Mouse (Mus musculus) embryonic facial prominence, embryonic 12.5 days (tissue): Measurements from ENCODE around the gene Ptpn6. TPM values are rescaled to one million over a fixed set of nuclear protein-coding genes. Genes with fewer than 3 reads are reported as not detected.
A peak's percentile ranks its signal among the peaks of the same experiment; 100 is the strongest.

ENCODE experiments used
- ATAC-seq: fragments of 200-750 bp; cut with Nextera tagmentation; 2 replicates; pipeline ENCODE4 v1.8.0; 2017; ENCODE audit not compliant: insufficient number of reproducible peaks, insufficient read depth, low FRiP score, low TSS enrichment
- H3K27ac ChIP-seq: fragments of 300-500 bp; sonication (generic); 2 replicates; pipeline ENCODE4 v1.5.1; 2016; ENCODE audit warnings: mild to moderate bottlenecking
- H3K27me3 ChIP-seq: fragments of 300-500 bp; sonication (generic); 2 replicates; pipeline ENCODE4 v1.6.1; 2016; ENCODE audit warnings: mild to moderate bottlenecking, moderate library complexity
- H3K36me3 ChIP-seq: fragments of 300-500 bp; sonication (generic); 2 replicates; pipeline ENCODE4 v1.6.1; 2016; ENCODE audit warnings: mild to moderate bottlenecking
- H3K4me1 ChIP-seq: fragments of 300-500 bp; sonication (generic); 2 replicates; pipeline ENCODE4 v1.6.1; 2016
- H3K4me2 ChIP-seq: fragments of 300-500 bp; sonication (generic); replicated peaks from 2 replicates; pipeline ENCODE4 v1.6.1; 2016; ENCODE audit warnings: mild to moderate bottlenecking, moderate library complexity
- H3K4me3 ChIP-seq: fragments of 300-500 bp; sonication (generic); 2 replicates; pipeline ENCODE4 v1.5.1; 2016; ENCODE audit warnings: mild to moderate bottlenecking
- H3K9ac ChIP-seq: fragments of 300-500 bp; sonication (generic); 2 replicates; pipeline ENCODE4 v1.6.1; 2016; ENCODE audit warnings: mild to moderate bottlenecking, moderate library complexity
- H3K9me3 ChIP-seq: fragments of 300-500 bp; sonication (generic); 2 replicates; pipeline ENCODE4 v1.6.1; 2016; ENCODE audit warnings: mild to moderate bottlenecking, moderate library complexity
- WGBS: fragments of 180-500 bp; shearing (Covaris S2); methylation state at CpG from one replicate; pipeline ENCODE4 v1.1.7; 2016; 5-methylcytosine and 5-hydroxymethylcytosine counted together
- polyA plus RNA-seq: library from polyadenylated mRNA; unstranded; fragments of >200 nt; fragmentation: Nextera tagmentation; extraction: Ambion mirVana; gene quantifications from 2 replicates; pipeline ENCODE4 v1.2.1, GENCODE M21; 2016

The Ptpn6 gene
- polyA plus RNA-seq, result 6.7 TPM in 2 replicates

- Histone ChIP-seq H3K27me3 (no peaks in the 10 kb centered on the region), H3K4me1 (peaks cover 22% of the 10 kb centered on the region), H3K9me3 (no peaks in the 10 kb centered on the region), H3K9ac (peak within 1 kb of the TSS; percentile 27; the same call in 1 of the 2 replicates), H3K4me2 (peak within 1 kb of the TSS; percentile 77), H3K27ac (peak within 1 kb of the TSS; percentile 100), H3K36me3 (peaks cover 17% of the 10 kb centered on the region), H3K4me3 (no peak within 1 kb of the TSS)
- 24% methylated on average over 15 of the region's 15 CpGs for WGBS
- peak; percentile 16 for ATAC-seq
These were observed at the start of gene Ptpn6 for GRCm38 (mm10) chr6:124738511-124739023. TSS of gene Ptpn6 (minus strand) at chr6:124738714.

GRCm38 (mm10) chr6:124787722-124788121, 49.2 kb upstream of the Ptpn6 start:
- H3K4me2 ChIP-seq, result no peak overlapping the region
- no peaks in the 10 kb centered on the region for H3K27me3 ChIP-seq
- H3K9me3 ChIP-seq, result no peaks in the 10 kb centered on the region
- peaks cover 5% of the 10 kb centered on the region; the same call in 1 of the 2 replicates for H3K4me1 ChIP-seq
- ATAC-seq, result no peak
- no peak overlapping the region for H3K4me3 ChIP-seq
- H3K27ac ChIP-seq, result no peak overlapping the region
- 77% methylated on average over 10 of the region's 10 CpGs for WGBS
- H3K36me3 ChIP-seq, result no peaks in the 10 kb centered on the region
- H3K9ac ChIP-seq, result no peak overlapping the region

- whole genome bisulfite sequencing, result 54% methylated on average over 8 of the region's 8 CpGs
- Histone ChIP-seq H3K27me3 (no peaks in the 10 kb centered on the region), H3K9ac (no peak overlapping the region), H3K36me3 (no peaks in the 10 kb centered on the region), H3K4me3 (no peak overlapping the region), H3K4me2 (no peak overlapping the region), H3K4me1 (peaks cover 10% of the 10 kb centered on the region; the same call in 1 of the 2 replicates), H3K27ac (no peak overlapping the region), H3K9me3 (no peaks in the 10 kb centered on the region)
- ATAC-seq, result no peak
These were observed 48.4 kb upstream of the Ptpn6 start for GRCm38 (mm10) chr6:124786756-124787420.

DNA sequence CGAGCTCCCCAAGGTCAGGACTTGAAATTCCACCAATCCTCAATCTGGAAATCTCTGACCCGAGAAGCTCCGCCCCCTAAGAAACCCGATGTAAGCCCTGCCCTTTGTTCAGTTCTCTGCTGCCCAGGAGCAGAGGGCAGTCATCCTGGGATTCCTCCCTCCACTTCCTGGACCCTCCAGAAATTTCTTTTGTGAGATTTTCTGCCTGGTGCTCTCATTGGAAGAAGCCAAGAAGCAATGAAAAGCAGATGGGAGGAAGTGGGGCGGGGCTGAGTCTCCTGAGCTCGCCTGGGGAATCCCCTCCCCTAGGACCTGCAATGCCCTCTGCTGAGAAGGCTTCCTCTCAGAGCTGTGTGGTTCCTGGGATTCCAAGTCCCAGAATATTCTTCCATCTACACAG, 43.9 kb upstream of the Ptpn6 start:
- H3K4me3 ChIP-seq, result no peak overlapping the region
- H3K4me1 ChIP-seq, result peaks cover 11% of the 10 kb centered on the region; the same call in 1 of the 2 replicates
- H3K27me3 ChIP-seq, result peaks cover 5% of the 10 kb centered on the region
- no peaks in the 10 kb centered on the region for H3K9me3 ChIP-seq
- no peak overlapping the region for H3K9ac ChIP-seq
- 15% methylated on average over 6 of the region's 6 CpGs for WGBS
- H3K36me3 ChIP-seq, result no peaks in the 10 kb centered on the region
- ATAC-seq, result no peak
- H3K4me2 ChIP-seq, result peak overlapping the region; percentile 28
- no peak overlapping the region for H3K27ac ChIP-seq

DNA sequence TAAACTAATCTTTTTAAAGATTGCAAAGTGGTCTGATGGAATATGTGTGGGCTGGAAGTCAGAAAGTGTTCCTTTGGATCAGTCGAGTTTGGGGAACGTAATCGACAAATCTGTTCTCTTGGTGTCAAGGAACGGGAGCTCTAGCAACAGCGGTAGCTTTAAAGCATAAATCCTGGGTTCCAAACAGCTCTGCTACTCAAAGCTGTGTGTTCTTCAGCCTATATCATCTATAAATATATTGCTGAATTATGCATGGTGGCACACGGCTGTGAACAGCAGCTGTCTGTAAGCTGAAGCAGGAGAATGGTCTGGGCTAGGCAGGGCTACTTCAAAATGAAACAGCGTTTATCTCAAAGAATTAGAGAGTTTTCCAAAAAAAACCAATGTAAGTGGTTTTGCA, 42.4 kb upstream of the Ptpn6 start:
- Histone ChIP-seq H3K27me3 (peaks cover 5% of the 10 kb centered on the region), H3K9ac (no peak overlapping the region), H3K36me3 (no peaks in the 10 kb centered on the region), H3K9me3 (no peaks in the 10 kb centered on the region), H3K4me1 (peaks cover 11% of the 10 kb centered on the region; the same call in 1 of the 2 replicates), H3K4me2 (no peak overlapping the region), H3K27ac (no peak overlapping the region), H3K4me3 (no peak overlapping the region)
- WGBS, result 88% methylated on average over 7 of the region's 7 CpGs
- ATAC-seq, result no peak

DNA sequence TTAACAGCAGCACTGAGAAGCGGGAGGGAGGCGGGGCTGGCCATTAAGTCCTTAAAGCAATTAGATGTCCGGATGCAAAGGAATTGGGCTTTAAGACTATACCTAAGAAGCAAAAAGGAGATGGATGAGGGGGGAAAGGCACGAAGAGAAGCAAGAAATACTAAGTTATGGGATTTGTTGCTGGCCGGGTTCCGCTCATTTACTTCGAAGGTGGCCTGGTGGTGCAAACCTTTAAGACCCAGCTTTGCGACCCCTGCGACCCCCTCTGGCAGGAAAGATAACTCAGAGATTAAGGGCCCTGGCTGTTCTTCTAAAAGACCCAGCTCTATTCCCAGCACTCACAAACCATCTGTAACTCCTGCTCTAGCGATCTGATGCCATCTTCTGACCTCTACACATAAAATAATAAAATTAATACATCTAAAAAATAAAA, 41.5 kb upstream of the Ptpn6 start:
- H3K27ac ChIP-seq, result no peak overlapping the region
- no peak for ATAC-seq
- H3K4me3 ChIP-seq, result peak overlapping the region; percentile 37
- peak overlapping the region; percentile 70 for H3K4me2 ChIP-seq
- peaks cover 11% of the 10 kb centered on the region; the same call in 1 of the 2 replicates for H3K4me1 ChIP-seq
- WGBS, result 5% methylated on average over 10 of the region's 10 CpGs
- no peaks in the 10 kb centered on the region for H3K36me3 ChIP-seq
- peaks cover 5% of the 10 kb centered on the region for H3K27me3 ChIP-seq
- H3K9ac ChIP-seq, result peak overlapping the region; percentile 2; the same call in 1 of the 2 replicates
- no peaks in the 10 kb centered on the region for H3K9me3 ChIP-seq

GRCm38 (mm10) chr6:124779222-124779983, 40.9 kb upstream of the Ptpn6 start, which contains the start of gene Lrrc23:
TSS of gene Lrrc23 (minus strand) at chr6:124779727.
- Histone ChIP-seq H3K4me1 (peaks cover 11% of the 10 kb centered on the region; the same call in 1 of the 2 replicates), H3K36me3 (no peaks in the 10 kb centered on the region), H3K27ac (no peak within 1 kb of the TSS), H3K9ac (peak within 1 kb of the TSS; percentile 2; the same call in 1 of the 2 replicates), H3K9me3 (no peaks in the 10 kb centered on the region), H3K4me3 (peak within 1 kb of the TSS; percentile 37), H3K4me2 (peak within 1 kb of the TSS; percentile 70), H3K27me3 (peaks cover 5% of the 10 kb centered on the region)
- ATAC-seq, result 0 out of 2 replicates have a peak, but pooled peaks have one; percentile 3
- 2% methylated on average over 23 of the region's 23 CpGs for whole genome bisulfite sequencing

GRCm38 (mm10) chr6:124770511-124770910, 32.0 kb upstream of the Ptpn6 start:
- Histone ChIP-seq H3K9ac (no peak overlapping the region), H3K4me1 (peaks cover 20% of the 10 kb centered on the region), H3K36me3 (no peaks in the 10 kb centered on the region), H3K27me3 (peaks cover 17% of the 10 kb centered on the region), H3K9me3 (no peaks in the 10 kb centered on the region), H3K27ac (no peak overlapping the region), H3K4me2 (no peak overlapping the region), H3K4me3 (no peak overlapping the region)
- no peak for ATAC-seq
- WGBS, result 85% methylated on average over 15 of the region's 15 CpGs

- no peak for ATAC-seq
- Histone ChIP-seq H3K4me3 (peak overlapping the region; percentile 46; the same call in 1 of the 2 replicates), H3K27me3 (peaks cover 17% of the 10 kb centered on the region), H3K9me3 (no peaks in the 10 kb centered on the region), H3K9ac (peak overlapping the region; percentile 56; the same call in 1 of the 2 replicates), H3K4me2 (peak overlapping the region; percentile 77), H3K4me1 (peaks cover 20% of the 10 kb centered on the region), H3K27ac (no peak overlapping the region), H3K36me3 (no peaks in the 10 kb centered on the region)
- 69% methylated on average over 7 of the region's 7 CpGs for WGBS
These were observed 31.5 kb upstream of the Ptpn6 start for GRCm38 (mm10) chr6:124770013-124770412.

- peak within 1 kb of the TSS; percentile 56 for H3K9ac ChIP-seq
- peaks cover 20% of the 10 kb centered on the region for H3K4me1 ChIP-seq
- peak; percentile 67 for ATAC-seq
- peak within 1 kb of the TSS; percentile 46 for H3K4me3 ChIP-seq
- peaks cover 17% of the 10 kb centered on the region for H3K27me3 ChIP-seq
- under 1% methylated on average over 54 of the region's 54 CpGs for WGBS
- no peak within 1 kb of the TSS for H3K27ac ChIP-seq
- H3K9me3 ChIP-seq, result no peaks in the 10 kb centered on the region
- peak within 1 kb of the TSS; percentile 77 for H3K4me2 ChIP-seq
- H3K36me3 ChIP-seq, result no peaks in the 10 kb centered on the region
These were observed 30.7 kb upstream of the Ptpn6 start, which contains the start of gene Eno2 for GRCm38 (mm10) chr6:124769101-124769765. TSS of gene Eno2 (minus strand) at chr6:124769673.

DNA sequence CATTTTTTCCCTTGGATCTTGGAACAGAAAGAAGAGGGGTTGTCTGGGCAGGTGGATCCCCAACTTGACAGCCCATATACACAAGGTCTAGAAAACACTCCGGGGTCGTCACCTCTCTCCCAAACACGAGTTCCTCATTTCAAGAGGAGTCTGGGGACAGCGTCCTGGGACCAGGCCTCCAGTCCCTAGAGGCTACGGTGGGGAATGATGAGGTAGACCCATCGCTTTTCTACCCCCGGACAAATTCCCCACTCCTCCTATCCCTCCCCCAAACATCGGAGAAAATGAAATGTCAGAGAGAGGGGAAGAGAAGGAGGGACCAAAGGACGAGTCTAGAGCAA, 30.2 kb upstream of the Ptpn6 start:
- Histone ChIP-seq H3K4me3 (peak overlapping the region; percentile 46), H3K9me3 (no peaks in the 10 kb centered on the region), H3K36me3 (no peaks in the 10 kb centered on the region), H3K27ac (no peak overlapping the region), H3K4me1 (peaks cover 20% of the 10 kb centered on the region), H3K27me3 (peaks cover 17% of the 10 kb centered on the region), H3K4me2 (peak overlapping the region; percentile 77), H3K9ac (peak overlapping the region; percentile 56; the same call in 1 of the 2 replicates)
- ATAC-seq, result no peak
- WGBS, result 4% methylated on average over 9 of the region's 9 CpGs
